Mouse (Mus musculus) duodenum, adult 2 months (tissue): ENCODE data around the gene P2rx4. TPM values are rescaled to one million over a fixed set of nuclear protein-coding genes. Genes with fewer than 3 reads are reported as not detected.

Experiments
- polyA plus RNA-seq: library from polyadenylated mRNA; depleted of rRNA; stranded (reverse); fragments of >200 nt; gene quantifications from 2 replicates; pipeline ENCODE4 v1.2.3, GENCODE M21; 2012; ENCODE audit warnings: low replicate concordance; rRNA removed

P2rx4 gene
- 47.8 and 50.0 TPM in 2 replicates for polyA plus RNA-seq

GRCm38 (mm10) chr5:122707276-122708181 is at the start of gene P2rx4:
TSS of gene P2rx4 (plus strand) at chr5:122707544.

Other genes with a start within 250 kb of the P2rx4 start
- gene Atp2a2, start 205.3 kb upstream of the P2rx4 start, polyA plus RNA-seq: 57.1 and 66.6 TPM in 2 replicates
- 0.15 TPM in 1 of 2 replicates, not detected in the other for gene Ift81, start 93.0 kb upstream of the P2rx4 start, polyA plus RNA-seq
- 9.4 and 26.3 TPM in 2 replicates for gene P2rx7, start 63.6 kb upstream of the P2rx4 start, polyA plus RNA-seq
- 4.9 and 11.0 TPM in 2 replicates for gene Camkk2, start 71.9 kb downstream of the P2rx4 start, polyA plus RNA-seq
- 86.4 and 87.2 TPM in 2 replicates for gene Anapc5, start 113.8 kb downstream of the P2rx4 start, polyA plus RNA-seq
- 3.1 and 3.9 TPM in 2 replicates for gene Rnf34, start 142.5 kb downstream of the P2rx4 start, polyA plus RNA-seq